Mouse (Mus musculus) left cerebral cortex, postnatal 14 days (tissue): ENCODE results near the gene Nrn1. TPM values are rescaled to one million over a fixed set of nuclear protein-coding genes. Genes with fewer than 3 reads are reported as not detected.
A peak's percentile ranks its signal among the peaks of the same experiment; 100 is the strongest.

ENCODE experiments used
- DNase-seq, 2 experiments: peaks; one replicate each; pipeline ENCODE4 v3.0.0; 2021 to 2022; ENCODE audit warnings: low spot score in 2 of 2, mixed read lengths in 1 of 2
- intact Hi-C: fragments of 180-260 bp; cut with DNase I; formaldehyde crosslinking; loops from one replicate; pipeline ENCODE4 v1.15.1; 2025
- total RNA-seq, 2 experiments: library from RNA; stranded (reverse); gene quantifications; 2 replicates each; pipeline ENCODE4 v1.2.3; 2021

Nrn1 gene
- total RNA-seq, 2 experiments from 2014 or later: 259 to 287 TPM

- peak; percentile 71 to 72 for DNase-seq
- intact Hi-C loops: loop anchor here (2.0 to 10.0 kb wide), 4 partner anchors 222 to 610 kb away; partner anchors contain the start of genes Fars2 and Lyrm4
These were observed 7.8 kb downstream of the Nrn1 start for GRCm38 (mm10) chr13:36726951-36727778.

DNA sequence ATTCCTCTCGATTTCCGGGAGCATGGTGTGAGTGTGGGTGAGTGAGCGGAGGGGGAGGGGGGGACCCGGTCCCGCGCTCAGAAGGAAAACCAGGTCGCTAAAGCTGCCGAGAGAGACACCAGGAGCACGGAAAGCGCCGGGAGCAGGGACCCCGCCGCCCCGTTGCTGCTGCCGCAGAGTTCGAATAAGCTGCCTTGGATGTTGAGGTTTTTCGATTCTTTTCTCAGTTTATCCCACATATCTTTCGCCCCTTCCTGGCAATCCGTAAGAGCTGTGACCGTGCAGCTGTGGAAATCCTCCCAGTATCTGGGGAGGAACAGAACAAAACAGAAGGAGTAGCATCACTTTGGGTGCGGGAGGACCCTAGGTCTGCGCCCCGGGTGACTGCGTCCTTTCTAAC is 8.4 kb downstream of the Nrn1 start:
- peak in 1 of 2 experiments; percentile 23 for DNase-seq
- intact Hi-C loops: loop anchor here (2.0 to 10.0 kb wide), 4 partner anchors 222 to 609 kb away; partner anchors contain the start of genes Fars2 and Lyrm4

- intact Hi-C loops: loop anchor here (2.0 to 10.0 kb wide), 4 partner anchors 221 to 609 kb away; partner anchors contain the start of genes Fars2 and Lyrm4
- DNase-seq: no peak
These were observed 9.1 kb downstream of the Nrn1 start for GRCm38 (mm10) chr13:36725881-36726280.

GRCm38 (mm10) chr13:36724533-36725470 is 10.1 kb downstream of the Nrn1 start:
- DNase-seq: peak; percentile 64 to 67
- intact Hi-C loops: loop anchor here (5.0 to 10.0 kb wide), 3 partner anchors 220 to 608 kb away; partner anchors contain the start of genes Fars2 and Lyrm4

DNA sequence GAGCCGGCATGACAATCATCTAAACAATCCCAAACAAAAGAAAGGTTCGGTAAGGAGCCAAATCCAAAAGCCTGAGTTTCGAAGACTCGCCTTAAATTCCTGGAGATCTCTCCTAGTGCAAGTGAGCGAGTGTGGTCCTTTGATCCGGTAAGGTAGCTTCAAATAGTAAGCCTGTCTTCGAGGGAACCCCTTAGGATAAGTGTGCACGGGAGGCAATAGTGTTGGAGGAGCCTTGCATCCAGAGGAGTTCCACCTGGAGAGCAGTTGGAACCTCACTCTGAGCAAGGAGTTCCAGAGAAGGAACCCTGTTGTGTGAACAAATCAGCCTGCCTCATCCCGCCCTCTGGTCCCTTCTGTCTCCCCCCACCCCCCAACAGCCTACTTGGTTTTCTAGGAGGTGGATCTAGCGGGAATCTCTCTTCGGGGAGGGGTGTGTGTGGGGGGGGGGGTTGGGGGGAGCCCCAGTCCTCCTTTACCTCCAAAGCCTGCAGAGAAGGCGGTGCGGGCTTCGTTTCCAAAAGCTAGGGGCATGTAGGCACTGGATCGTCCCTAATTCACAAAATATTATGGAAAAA is 11.1 kb downstream of the Nrn1 start:
- DNase-seq: peak in 1 of 2 experiments; percentile 11
- intact Hi-C loops: loop anchor here (10.0 kb wide), 2 partner anchors 219 to 359 kb away; no protein-coding TSS in a partner anchor

DNA sequence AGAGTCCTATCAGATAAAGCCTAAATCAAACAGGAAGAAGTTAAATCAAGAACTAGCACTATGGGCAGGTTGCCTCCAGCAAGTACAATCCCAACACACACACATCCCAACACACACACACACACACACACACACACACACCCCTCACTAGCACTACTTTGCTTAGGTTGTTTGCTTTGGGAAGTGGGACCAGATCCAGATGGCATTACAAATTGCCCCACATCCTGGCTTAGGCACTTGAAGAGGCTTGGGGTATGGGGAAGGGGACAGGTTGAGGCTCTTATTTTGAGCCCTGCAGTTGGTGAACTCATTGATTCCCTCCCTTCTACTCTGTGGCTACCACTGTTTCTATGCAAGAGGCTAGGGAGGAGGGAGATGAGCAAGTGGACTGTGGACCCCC is 12.6 kb downstream of the Nrn1 start:
- intact Hi-C loops: loop anchor here (10.0 kb wide), 2 partner anchors 218 to 358 kb away; no protein-coding TSS in a partner anchor
- no peak for DNase-seq

DNA sequence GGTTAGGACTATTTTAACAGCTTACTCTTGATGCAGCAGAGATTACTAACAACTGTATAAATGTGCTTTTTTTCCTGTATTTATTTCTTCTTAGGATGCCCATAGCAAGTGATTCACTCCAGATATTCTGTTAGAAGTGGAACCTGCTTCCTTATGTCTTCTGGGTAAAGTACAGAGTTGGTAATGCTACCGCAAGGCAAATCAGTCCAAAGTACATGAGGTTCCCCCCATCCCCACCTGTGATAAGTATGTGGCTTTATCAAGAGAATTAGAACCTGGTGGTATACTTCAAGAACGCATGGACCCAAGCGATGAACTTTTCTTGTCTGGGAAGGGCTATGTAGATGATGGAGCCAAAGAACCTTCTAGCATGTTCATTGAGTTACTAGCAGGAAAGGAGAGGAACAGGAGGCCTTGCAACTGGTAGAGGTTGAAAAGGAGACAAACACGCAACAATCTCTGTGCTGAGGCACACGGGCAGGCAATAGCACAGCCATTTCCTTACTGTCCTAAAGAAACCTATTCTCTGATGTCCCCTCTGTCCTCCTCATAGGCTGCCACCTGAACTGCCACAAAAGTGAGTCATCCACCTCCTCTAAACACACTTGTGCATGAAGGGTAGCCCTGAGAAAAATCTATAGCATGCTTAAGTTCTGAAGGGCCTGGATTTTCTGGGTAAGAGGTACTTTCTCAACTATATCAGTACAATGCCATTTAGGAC is 14.5 kb downstream of the Nrn1 start:
- no peak for DNase-seq
- intact Hi-C loops: loop anchor here (10.0 kb wide), 2 partner anchors 216 to 356 kb away; no protein-coding TSS in a partner anchor

GRCm38 (mm10) chr13:36717376-36717775 is 17.6 kb downstream of the Nrn1 start:
- intact Hi-C loops: no loop called here
- DNase-seq: no peak

DNA sequence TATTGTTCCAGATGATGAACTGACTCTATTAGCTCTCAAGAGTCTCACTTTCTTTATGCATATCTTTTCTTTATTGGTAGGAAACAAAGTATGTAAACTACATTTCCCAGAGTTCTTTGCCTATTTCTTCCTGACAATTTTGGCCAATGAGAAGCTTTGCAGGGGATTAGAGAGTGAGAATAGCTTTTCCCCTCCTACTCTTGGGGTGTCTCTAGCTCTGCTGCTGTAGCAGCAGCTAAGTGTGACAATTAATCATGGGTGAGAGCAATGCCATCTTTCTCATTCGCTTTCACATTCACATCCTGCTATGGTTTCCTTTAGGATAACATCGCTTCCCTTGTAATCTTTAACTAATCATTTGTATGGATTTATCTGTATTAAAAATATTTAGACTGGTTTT is 18.2 kb downstream of the Nrn1 start:
- intact Hi-C loops: no loop called here
- no peak for DNase-seq

GRCm38 (mm10) chr13:36714101-36714500 is 20.8 kb downstream of the Nrn1 start:
- no peak for DNase-seq
- intact Hi-C loops: no loop called here

DNA sequence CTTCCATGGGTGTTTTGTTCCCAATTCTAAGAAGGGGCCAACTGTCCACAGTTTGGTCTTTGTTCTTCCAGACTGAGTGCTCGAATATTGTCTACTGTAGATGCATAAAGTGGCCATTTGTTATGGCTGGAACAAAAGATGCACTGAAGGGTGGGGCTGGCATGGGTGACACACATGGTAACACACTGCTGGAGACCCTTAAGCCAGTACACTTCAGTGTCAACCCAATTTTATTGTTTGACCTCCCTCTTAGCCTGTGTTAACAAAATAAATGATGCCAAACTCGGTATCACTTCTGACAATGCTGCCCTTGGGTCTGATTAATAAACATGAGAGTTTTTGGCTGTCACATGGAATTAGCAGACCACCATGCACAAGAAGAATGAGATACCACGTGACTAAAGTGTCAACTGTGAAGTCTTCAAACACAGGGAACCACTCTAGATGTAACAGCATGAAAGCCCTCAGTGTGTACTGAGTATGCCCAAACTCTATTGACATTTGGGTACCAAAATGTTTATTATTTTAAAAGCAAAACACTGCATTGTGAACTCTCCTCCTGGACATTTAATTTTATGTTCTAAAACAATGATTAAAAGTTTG is 27.7 kb downstream of the Nrn1 start:
- intact Hi-C loops: no loop called here

GRCm38 (mm10) chr13:36696351-36696771 is 38.6 kb downstream of the Nrn1 start:
- intact Hi-C loops: no loop called here
- DNase-seq: peak; percentile 41 to 63

More for the DNA sequence above, 27.7 kb downstream of the Nrn1 start:
- DNase-seq: no peak

DNA sequence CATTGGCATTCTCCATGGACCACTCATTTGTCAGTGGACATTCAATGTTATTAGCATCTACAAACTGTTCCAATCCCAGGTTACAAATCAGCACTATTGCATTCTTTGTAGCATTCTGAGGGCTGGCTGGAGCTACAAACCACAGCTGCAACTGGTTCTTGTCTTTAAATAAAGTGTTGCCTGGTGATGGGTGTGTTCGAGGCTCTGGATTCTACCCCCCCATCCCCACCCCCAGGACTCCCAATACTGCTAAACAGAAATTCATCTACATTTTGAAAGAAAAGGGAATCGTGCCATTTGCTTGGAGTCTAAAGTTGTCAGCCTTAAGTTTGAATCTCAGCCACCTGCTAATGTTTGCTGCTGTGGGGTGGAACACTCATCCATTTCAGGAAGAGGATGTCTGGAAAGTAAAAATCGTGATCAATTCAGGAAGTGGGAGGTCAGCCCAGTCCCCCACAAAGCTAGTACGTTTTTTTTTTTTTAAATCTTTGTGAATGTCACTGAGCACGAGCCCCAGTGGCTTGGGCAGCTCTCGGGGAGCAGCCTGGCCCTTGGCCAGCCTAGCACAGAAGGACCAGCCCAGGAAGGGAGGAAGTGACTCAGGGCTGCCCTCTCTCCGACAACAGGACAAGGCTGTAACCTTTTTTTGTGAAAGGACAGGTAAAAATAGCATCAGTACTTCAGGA is 39.3 kb downstream of the Nrn1 start:
- peak; percentile 12 to 61 for DNase-seq

GRCm38 (mm10) chr13:36683581-36683980 is 51.4 kb downstream of the Nrn1 start:
- intact Hi-C loops: no loop called here
- no peak for DNase-seq

More for the DNA sequence above, 39.3 kb downstream of the Nrn1 start:
- intact Hi-C loops: loop anchor here (2.0 kb wide), 1 partner anchor 189 kb away; no protein-coding TSS in a partner anchor

DNA sequence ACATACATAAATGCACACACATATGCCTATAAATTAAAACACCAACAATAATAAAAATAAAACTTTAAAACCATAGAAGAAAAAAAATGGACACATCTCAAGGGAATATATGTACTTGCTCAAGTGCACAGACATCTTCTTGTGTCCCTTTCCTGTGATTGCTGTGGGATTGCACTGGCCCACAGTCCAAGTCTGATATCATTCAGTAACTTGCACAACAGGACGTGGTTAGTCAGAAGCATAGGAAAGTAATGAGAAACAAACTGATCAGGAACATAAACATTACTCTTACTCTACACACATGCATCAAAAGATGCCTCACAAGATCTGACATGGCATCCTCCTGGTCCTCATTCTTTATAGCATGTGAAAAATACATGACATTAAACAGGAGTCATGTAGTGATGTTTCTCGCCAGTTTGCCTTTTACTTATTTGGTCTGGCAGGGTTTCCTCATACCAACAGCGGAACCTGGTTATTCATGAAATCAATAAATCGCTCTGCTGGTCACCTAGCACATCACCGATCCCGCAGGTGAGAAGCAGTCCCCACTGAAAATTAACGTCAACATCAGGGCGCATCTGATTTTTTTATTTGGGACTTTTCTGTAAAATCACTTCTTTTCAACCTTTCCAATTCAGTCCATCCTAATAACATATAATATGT is 54.1 kb downstream of the Nrn1 start:
- intact Hi-C loops: no loop called here
- no peak for DNase-seq

DNA sequence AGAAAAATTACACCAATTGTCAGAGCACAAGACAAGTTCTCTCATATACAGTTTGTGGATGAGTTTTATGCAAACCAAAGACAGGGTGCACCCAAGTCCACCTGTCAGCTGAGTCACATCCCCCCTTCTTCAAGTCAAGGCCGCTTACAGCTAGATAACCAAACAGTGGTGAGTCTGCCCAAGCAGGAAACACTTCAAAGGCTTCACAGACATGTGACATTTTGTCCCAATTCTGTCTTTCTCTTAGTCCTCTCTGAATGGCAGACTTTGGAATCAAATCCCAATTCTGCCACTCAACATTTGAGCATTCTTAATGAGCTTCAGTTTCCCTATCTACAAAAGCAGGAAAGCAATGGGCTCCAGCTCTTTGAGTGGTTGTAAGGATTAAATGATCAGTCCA is 55.6 kb downstream of the Nrn1 start:
- intact Hi-C loops: no loop called here
- no peak for DNase-seq
